Mouse (Mus musculus) kidney, adult 18-20 months (tissue): ENCODE data around the gene Otub1.

Experiments used
- DNase-seq: peaks from one replicate; pipeline ENCODE4 v3.0.0; 2021

The Otub1 gene

GRCm38 (mm10) chr19:7205753-7206736 lies at the start of gene Otub1:
Gene Otub1 (minus strand): TSS chr19:7206316.
- DNase-seq: peak; percentile 95

- DNase-seq: no peak
Measured at GRCm38 (mm10) chr19:7246021-7246420, 39.9 kb upstream of the Otub1 start.

GRCm38 (mm10) chr19:7240782-7241690 lies 34.9 kb upstream of the Otub1 start, which contains the start of gene Naa40:
Gene Naa40 (minus strand): TSS chr19:7241183.
- DNase-seq: peak; percentile 94

- no peak for DNase-seq
Measured at GRCm38 (mm10) chr19:7240291-7240690, 34.2 kb upstream of the Otub1 start.

GRCm38 (mm10) chr19:7239574-7239973 lies 33.5 kb upstream of the Otub1 start:
- no peak for DNase-seq

- DNase-seq: no peak
Measured at GRCm38 (mm10) chr19:7236742-7237141, 30.6 kb upstream of the Otub1 start.

GRCm38 (mm10) chr19:7236011-7236410 lies 29.9 kb upstream of the Otub1 start:
- no peak for DNase-seq

- DNase-seq: no peak
Measured at GRCm38 (mm10) chr19:7235461-7235860, 29.3 kb upstream of the Otub1 start.

- DNase-seq: peak; percentile 76
Measured at GRCm38 (mm10) chr19:7234537-7235221, 28.6 kb upstream of the Otub1 start.

GRCm38 (mm10) chr19:7226511-7226914 lies 20.4 kb upstream of the Otub1 start:
- DNase-seq: peak; percentile 52

- peak; percentile 42 for DNase-seq
Measured at GRCm38 (mm10) chr19:7225096-7225690, 19.1 kb upstream of the Otub1 start.

GRCm38 (mm10) chr19:7224253-7224652 lies 18.1 kb upstream of the Otub1 start:
- no peak for DNase-seq

GRCm38 (mm10) chr19:7223488-7223887 lies 17.4 kb upstream of the Otub1 start:
- no peak for DNase-seq

GRCm38 (mm10) chr19:7222196-7222595 lies 16.1 kb upstream of the Otub1 start:
- DNase-seq: no peak

- DNase-seq: no peak
Measured at GRCm38 (mm10) chr19:7218753-7219152, 12.6 kb upstream of the Otub1 start.

- no peak for DNase-seq
Measured at GRCm38 (mm10) chr19:7217926-7218267, 11.8 kb upstream of the Otub1 start.

- DNase-seq: peak; percentile 96
Measured at GRCm38 (mm10) chr19:7217162-7217925, 11.2 kb upstream of the Otub1 start, which contains the start of gene Cox8a. Gene Cox8a (minus strand): TSS chr19:7217616.

- DNase-seq: no peak
Measured at GRCm38 (mm10) chr19:7214484-7214883, 8.4 kb upstream of the Otub1 start.

- DNase-seq: no peak
Measured at GRCm38 (mm10) chr19:7213010-7213409, 6.9 kb upstream of the Otub1 start.

GRCm38 (mm10) chr19:7212216-7212615 lies 6.1 kb upstream of the Otub1 start:
- DNase-seq: no peak

- DNase-seq: no peak
Measured at GRCm38 (mm10) chr19:7209907-7210646, 4.0 kb upstream of the Otub1 start.
